In genomic region chr13:9846543-9847434, GRCm38 (mm10) we compare ENCODE assay signal across 9 mouse cellular contexts.
DNase-seq lines count a peak whose midpoint lies in the region; ATAC-seq and TF ChIP-seq lines count a peak whose summit lies in the region.
"Had no signal": no experiment of that assay in that cellular context is flagged by ENCODE, and none has a peak within 500 bp of the region (broad histone marks: within the 10 kb centered on the region; RNA-seq: fewer than 3 reads in every experiment).

No protein-coding gene starts in this region.

- no peak overlapping the region for H3K9ac ChIP-seq in embryonic facial prominence, embryonic 14.5 days (ENCODE audit: low read depth, low read length)
- no peak overlapping the region for H3K9ac ChIP-seq in heart, postnatal 0 days (replicated peaks; ENCODE audit: low read depth, low read length)
- H3K9ac ChIP-seq in neural tube, embryonic 14.5 days (replicated peaks; ENCODE audit: low read depth, low read length): no peak overlapping the region
- H3K9ac ChIP-seq: embryonic facial prominence, embryonic 15.5 days had no signal

- DNase-seq in CD4-positive, CD25-positive, alpha-beta regulatory T cell, adult 2 months (ENCODE audit: low read depth, low spot score): peak; percentile 75
- DNase-seq in adrenal gland, postnatal 36 days: peak; percentile 61 to 72
- peak; percentile 60 for DNase-seq in embryonic facial prominence, embryonic 14.5 days (ENCODE audit: low spot score)
- peak; percentile 66 for DNase-seq in heart, postnatal 0 days (ENCODE audit: low spot score)
- peak; percentile 67 for DNase-seq in kidney, postnatal 14 days
- DNase-seq in lung, adult 18-20 months: peak; percentile 26 to 39
- DNase-seq in thymus, adult 2 months: peak; percentile 53

- no peaks in the 10 kb centered on the region for H3K9me3 ChIP-seq in embryonic facial prominence, embryonic 14.5 days (ENCODE audit: control insufficient read depth, low read length)
- H3K9me3 ChIP-seq in heart, postnatal 0 days (replicated peaks; ENCODE audit: control insufficient read depth, low read length): no peaks in the 10 kb centered on the region
- no peaks in the 10 kb centered on the region for H3K9me3 ChIP-seq in neural tube, embryonic 14.5 days (ENCODE audit: control insufficient read depth, low read length)
- H3K9me3 ChIP-seq: embryonic facial prominence, embryonic 15.5 days had no signal

- 33% methylated on average over 14 of the region's 14 CpGs for WGBS in embryonic facial prominence, embryonic 14.5 days
- 34% methylated on average over 14 of the region's 14 CpGs for WGBS in heart, postnatal 0 days
- WGBS in neural tube, embryonic 14.5 days: 33% methylated on average over 14 of the region's 14 CpGs
- WGBS in thymus, adult 2 months: 41% methylated on average over 14 of the region's 14 CpGs

- TF ChIP-seq EP300 in heart, postnatal 0 days (IDR thresholded peaks at IDR 0.05; ENCODE audit: low read depth): no peak

- TF ChIP-seq POLR2A in thymus, adult 2 months (IDR thresholded peaks at IDR 0.05; ENCODE audit: control insufficient read depth, extremely low read depth, insufficient read depth, low read length, poor library complexity): no peak

- H3K36me3 ChIP-seq in embryonic facial prominence, embryonic 14.5 days (ENCODE audit: control insufficient read depth, insufficient read depth, low read length): no peaks in the 10 kb centered on the region
- no peaks in the 10 kb centered on the region for H3K36me3 ChIP-seq in heart, postnatal 0 days (replicated peaks; ENCODE audit: control insufficient read depth, insufficient read depth, low read length)
- no peaks in the 10 kb centered on the region for H3K36me3 ChIP-seq in neural tube, embryonic 14.5 days (ENCODE audit: control insufficient read depth, insufficient read depth, low read length)
- H3K36me3 ChIP-seq in thymus, adult 2 months (ENCODE audit: control insufficient read depth, insufficient read depth, low read length): no peaks in the 10 kb centered on the region
- H3K36me3 ChIP-seq: embryonic facial prominence, embryonic 15.5 days had no signal

- peak; percentile 88 for ATAC-seq in embryonic facial prominence, embryonic 14.5 days (ENCODE audit: low read depth)
- ATAC-seq in heart, postnatal 0 days (ENCODE audit: insufficient read depth, low read depth): peak; percentile 69; the same call in 1 of the 2 replicates
- ATAC-seq in neural tube, embryonic 14.5 days (ENCODE audit: low read depth): peak; percentile 93

- no peak overlapping the region for H3K4me2 ChIP-seq in embryonic facial prominence, embryonic 14.5 days (ENCODE audit: low read depth, low read length)
- peak overlapping the region; percentile 31; the same call in 1 of the 2 replicates for H3K4me2 ChIP-seq in heart, postnatal 0 days (ENCODE audit: low read depth, low read length)
- H3K4me2 ChIP-seq in neural tube, embryonic 14.5 days (ENCODE audit: low read depth, low read length): 0 out of 2 replicates have a peak overlapping the region, but pooled peaks have one; percentile 9
- H3K4me2 ChIP-seq: embryonic facial prominence, embryonic 15.5 days had no signal

- TF ChIP-seq CTCF in heart, postnatal 0 days (IDR thresholded peaks at IDR 0.05; ENCODE audit: low read depth): peak; percentile 100
- TF ChIP-seq CTCF in thymus, adult 2 months (IDR thresholded peaks at IDR 0.05; ENCODE audit: borderline replicate concordance, control insufficient read depth, extremely low read depth, insufficient read depth, low read length, poor library complexity): peak; percentile 89

- no peak overlapping the region for H3K27ac ChIP-seq in embryonic facial prominence, embryonic 14.5 days (replicated peaks; ENCODE audit: low read depth, low read length)
- no peak overlapping the region for H3K27ac ChIP-seq in heart, postnatal 0 days (ENCODE audit: low read depth)
- H3K27ac ChIP-seq in neural tube, embryonic 14.5 days (ENCODE audit: low read depth, low read length): no peak overlapping the region
- no peak overlapping the region for H3K27ac ChIP-seq in thymus, adult 2 months (ENCODE audit: control insufficient read depth, insufficient read depth, low read length)
- H3K27ac ChIP-seq: embryonic facial prominence, embryonic 15.5 days had no signal

- no peaks in the 10 kb centered on the region for H3K4me1 ChIP-seq in embryonic facial prominence, embryonic 14.5 days (ENCODE audit: control insufficient read depth, insufficient read depth, low read length)
- H3K4me1 ChIP-seq in heart, postnatal 0 days (ENCODE audit: control insufficient read depth, insufficient read depth): no peaks in the 10 kb centered on the region
- H3K4me1 ChIP-seq in neural tube, embryonic 14.5 days (ENCODE audit: control insufficient read depth, insufficient read depth, low read length): no peaks in the 10 kb centered on the region
- no peaks in the 10 kb centered on the region for H3K4me1 ChIP-seq in thymus, adult 2 months (replicated peaks; ENCODE audit: control insufficient read depth, insufficient read depth, low read length)

- H3K27me3 ChIP-seq in embryonic facial prominence, embryonic 14.5 days (replicated peaks; ENCODE audit: control insufficient read depth, insufficient read depth, low read length): no peaks in the 10 kb centered on the region
- H3K27me3 ChIP-seq in heart, postnatal 0 days (ENCODE audit: control insufficient read depth, insufficient read depth, low read length): no peaks in the 10 kb centered on the region
- H3K27me3 ChIP-seq in neural tube, embryonic 14.5 days (ENCODE audit: control insufficient read depth, insufficient read depth, low read length): no peaks in the 10 kb centered on the region
- H3K27me3 ChIP-seq in thymus, adult 2 months (ENCODE audit: control insufficient read depth, insufficient read depth, low read length): no peaks in the 10 kb centered on the region
- H3K27me3 ChIP-seq: embryonic facial prominence, embryonic 15.5 days had no signal

- H3K4me3 ChIP-seq in embryonic facial prominence, embryonic 14.5 days (ENCODE audit: low read depth, low read length): no peak overlapping the region
- no peak overlapping the region for H3K4me3 ChIP-seq in heart, postnatal 0 days (ENCODE audit: low read depth, low read length)
- H3K4me3 ChIP-seq in neural tube, embryonic 14.5 days (ENCODE audit: low read depth, low read length): no peak overlapping the region
- H3K4me3 ChIP-seq in thymus, adult 2 months (ENCODE audit: control insufficient read depth, insufficient read depth, low read length): no peak overlapping the region
- H3K4me3 ChIP-seq: embryonic facial prominence, embryonic 15.5 days had no signal
